Mouse (Mus musculus) CH12F3 (cell line): ENCODE results near the gene Rai1.

Source experiments
- in situ Hi-C: fragments of 300-500 bp; cut with MboI; formaldehyde crosslinking; loops from 2 replicates; pipeline ENCODE4 v1.14.3; 2020; ENCODE audit warnings: low sequenced_read_pairs

Gene Rai1

GRCm38 (mm10) chr11:60160454-60161114 is 55.8 kb downstream of the Rai1 start:
- in situ Hi-C loops, result no loop called here

GRCm38 (mm10) chr11:60161146-60161874 is 56.5 kb downstream of the Rai1 start:
- in situ Hi-C loops, result no loop called here

- in situ Hi-C loops, result no loop called here
These were observed 57.7 kb downstream of the Rai1 start for GRCm38 (mm10) chr11:60162547-60162946.

- in situ Hi-C loops, result no loop called here
These were observed 58.5 kb downstream of the Rai1 start for GRCm38 (mm10) chr11:60163362-60163761.

GRCm38 (mm10) chr11:60164450-60164849 is 59.6 kb downstream of the Rai1 start:
- in situ Hi-C loops, result no loop called here

- in situ Hi-C loops, result no loop called here
These were observed 60.3 kb downstream of the Rai1 start for GRCm38 (mm10) chr11:60165076-60165475.

GRCm38 (mm10) chr11:60168780-60169179 is 64.0 kb downstream of the Rai1 start:
- in situ Hi-C loops, result no loop called here

GRCm38 (mm10) chr11:60172074-60172473 is 67.3 kb downstream of the Rai1 start:
- in situ Hi-C loops, result no loop called here

GRCm38 (mm10) chr11:60173606-60174184 is 68.9 kb downstream of the Rai1 start:
- in situ Hi-C loops, result no loop called here

- in situ Hi-C loops, result no loop called here
These were observed 70.8 kb downstream of the Rai1 start for GRCm38 (mm10) chr11:60175371-60176181.

GRCm38 (mm10) chr11:60176182-60176974 is 71.6 kb downstream of the Rai1 start:
- in situ Hi-C loops, result no loop called here

GRCm38 (mm10) chr11:60176975-60177657 is 72.3 kb downstream of the Rai1 start:
- in situ Hi-C loops, result no loop called here

- in situ Hi-C loops, result no loop called here
These were observed 73.2 kb downstream of the Rai1 start for GRCm38 (mm10) chr11:60178005-60178404.

GRCm38 (mm10) chr11:60178506-60178905 is 73.7 kb downstream of the Rai1 start:
- in situ Hi-C loops, result no loop called here

- in situ Hi-C loops, result no loop called here
These were observed 77.4 kb downstream of the Rai1 start for GRCm38 (mm10) chr11:60182116-60182670.

GRCm38 (mm10) chr11:60182741-60183140 is 77.9 kb downstream of the Rai1 start:
- in situ Hi-C loops, result no loop called here

GRCm38 (mm10) chr11:60184346-60185325 is 79.8 kb downstream of the Rai1 start:
- in situ Hi-C loops, result no loop called here
